Mouse (Mus musculus) erythroblast, embryonic 14.5 days (primary cell): ENCODE data around the gene Nav2.

Experiments
- GATA1 ChIP-seq: IDR thresholded peaks from 2 replicates; pipeline ENCODE4 v1.6.1; 2012; ENCODE audit warnings: low read length, inconsistent platforms, mixed read lengths
- TAL1 ChIP-seq: IDR thresholded peaks from 3 replicates; pipeline ENCODE4 v1.6.1; 2012; ENCODE audit warnings: low read length, inconsistent platforms, mixed read lengths

DNA sequence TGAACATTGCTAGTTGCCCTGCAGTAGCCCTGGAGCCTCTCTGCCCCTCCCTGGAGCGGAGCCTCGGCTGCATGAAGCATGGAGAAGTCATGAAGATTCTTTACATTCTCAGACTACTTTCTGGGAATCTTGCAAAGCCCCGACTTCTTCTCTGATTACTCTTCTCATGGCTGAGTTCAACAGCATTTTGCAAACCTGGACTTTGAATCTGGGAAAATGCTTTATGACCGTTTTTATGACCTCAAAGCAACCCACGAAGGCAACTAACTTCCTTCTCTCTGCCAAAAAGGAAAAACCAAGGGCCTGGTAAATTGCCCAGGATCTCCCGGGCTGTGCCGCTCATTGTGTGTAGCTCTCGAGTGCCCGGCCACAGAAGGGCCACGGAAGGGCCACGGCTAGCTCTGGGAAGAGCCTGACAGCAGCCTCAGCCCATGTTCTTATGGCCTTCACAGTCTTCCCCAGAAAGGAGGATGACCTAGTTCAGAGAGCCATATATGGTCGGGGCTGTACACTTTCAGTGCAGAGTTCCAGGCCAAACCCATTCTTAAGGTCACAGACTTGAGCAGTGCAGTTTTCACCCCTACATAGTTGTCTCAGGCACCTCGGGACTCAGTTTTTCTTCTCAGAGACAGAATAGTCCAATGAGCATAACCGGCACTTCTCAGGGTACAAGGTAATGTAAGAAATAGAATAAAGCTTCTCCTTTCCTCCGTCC lies 409.8 kb downstream of the Nav2 start:
- TF ChIP-seq TAL1, result no peak
- TF ChIP-seq GATA1, result no peak
